Comparison of ENCODE assay signal across 25 mouse cellular contexts in genomic region chr6:52235267-52235666, GRCm38 (mm10). TPM values are rescaled to one million over a fixed set of nuclear protein-coding genes. Genes with fewer than 3 reads are reported as not detected.
DNase-seq lines count a peak whose midpoint lies in the region; ATAC-seq and TF ChIP-seq lines count a peak whose summit lies in the region.
"Had no signal": no experiment of that assay in that cellular context is flagged by ENCODE, and none has a peak within 500 bp of the region (broad histone marks: within the 10 kb centered on the region; RNA-seq: fewer than 3 reads in every experiment).

No protein-coding gene starts in this region.

- H3K9me3 ChIP-seq in kidney, embryonic 14.5 days (ENCODE audit: control insufficient read depth, low read length), result no peaks in the 10 kb centered on the region
- no peaks in the 10 kb centered on the region for H3K9me3 ChIP-seq in intestine, postnatal 0 days (ENCODE audit: control insufficient read depth)
- H3K9me3 ChIP-seq: hindbrain, embryonic 10.5 days had no signal

- H3K9ac ChIP-seq in kidney, embryonic 14.5 days (ENCODE audit: low read depth, low read length), result peak overlapping the region; percentile 96
- H3K9ac ChIP-seq in intestine, postnatal 0 days (ENCODE audit: low read depth, low read length), result no peak overlapping the region

- peaks cover 9% of the 10 kb centered on the region; the same call in 1 of the 2 replicates for H3K4me1 ChIP-seq in kidney, embryonic 14.5 days (ENCODE audit: control insufficient read depth, insufficient read depth, low read length)
- no peaks in the 10 kb centered on the region for H3K4me1 ChIP-seq in intestine, postnatal 0 days (replicated peaks; ENCODE audit: control insufficient read depth, insufficient read depth, low read length)

- intact Hi-C loops in gastrocnemius, adult 2 months (cut with DNase I), result no loop called here
- intact Hi-C loops in left cerebral cortex, postnatal 25 days (cut with DNase I), result no loop called here

- peaks cover 91% of the 10 kb centered on the region for H3K79me2 ChIP-seq in myocyte (ENCODE audit: control insufficient read depth, insufficient read depth)

- H3K36me3 ChIP-seq in kidney, embryonic 14.5 days (ENCODE audit: control insufficient read depth, insufficient read depth, low read length), result peaks cover 6% of the 10 kb centered on the region; the same call in 1 of the 2 replicates
- no peaks in the 10 kb centered on the region for H3K36me3 ChIP-seq in intestine, postnatal 0 days (ENCODE audit: control insufficient read depth, insufficient read depth)
- no peaks in the 10 kb centered on the region for H3K36me3 ChIP-seq in myocyte (ENCODE audit: control insufficient read depth, insufficient read depth)
- H3K36me3 ChIP-seq: hindbrain, embryonic 10.5 days had no signal

- peak overlapping the region; percentile 93 for H3K27ac ChIP-seq in gastrocnemius, adult 2 months
- peak overlapping the region; percentile 98 for H3K27ac ChIP-seq in kidney, embryonic 14.5 days (ENCODE audit: low read depth, low read length)
- H3K27ac ChIP-seq in intestine, postnatal 0 days (ENCODE audit: low read depth, low read length), result no peak overlapping the region
- H3K27ac ChIP-seq: hindbrain, embryonic 10.5 days; layer of hippocampus, adult 2 months had no signal

- H3K4me3 ChIP-seq in gastrocnemius, adult 2 months, result peak overlapping the region; percentile 76
- H3K4me3 ChIP-seq in kidney, embryonic 14.5 days (ENCODE audit: low read length), result peak overlapping the region; percentile 64
- no peak overlapping the region for H3K4me3 ChIP-seq in intestine, postnatal 0 days (ENCODE audit: low read depth, low read length)
- peak overlapping the region; percentile 89 for H3K4me3 ChIP-seq in myocyte
- H3K4me3 ChIP-seq: hindbrain, embryonic 10.5 days; layer of hippocampus, adult 2 months had no signal

- DNase-seq in gastrocnemius, adult 2 months, result no peak
- no peak for DNase-seq in gastrocnemius, adult 8-10 months (ENCODE audit: low spot score in 2 of 2)
- no peak for DNase-seq in kidney, adult 11 months
- no peak for DNase-seq in right cerebral cortex, postnatal 36 days (ENCODE audit: low spot score in 2 of 2)
- no peak for DNase-seq in left cerebral cortex, postnatal 25 days (ENCODE audit: low spot score in 2 of 2)
- DNase-seq: cerebellum, adult 9-11 months; lung, adult 2 months; lung, postnatal 36 days; thymus, postnatal 25 days had no signal

- H3ac ChIP-seq in myocyte (ENCODE audit: control insufficient read depth, insufficient read length), result no peak overlapping the region

- TF ChIP-seq CTCF in gastrocnemius, adult 2 months (IDR thresholded peaks at IDR 0.05), result no peak
- TF ChIP-seq CTCF in intestine, postnatal 0 days (IDR thresholded peaks at IDR 0.05; ENCODE audit: low read depth), result no peak

- WGBS in kidney, embryonic 14.5 days, result 19% methylated on average over 9 of the region's 9 CpGs
- WGBS in intestine, postnatal 0 days, result 39% methylated on average over 9 of the region's 9 CpGs

- no peak for ATAC-seq in kidney, embryonic 14.5 days (ENCODE audit: low FRiP score, low TSS enrichment)
- no peak for ATAC-seq in intestine, postnatal 0 days
- ATAC-seq: CD4-positive, CD25-positive, alpha-beta regulatory T cell, adult 4 months had no signal

- H3K4me2 ChIP-seq in kidney, embryonic 14.5 days (replicated peaks; ENCODE audit: low read depth, low read length), result peak overlapping the region; percentile 83
- peak overlapping the region; percentile 37; the same call in 1 of the 2 replicates for H3K4me2 ChIP-seq in intestine, postnatal 0 days (replicated peaks; ENCODE audit: low read depth)
- H3K4me2 ChIP-seq in myocyte (ENCODE audit: low read depth), result peak overlapping the region; percentile 99
- H3K4me2 ChIP-seq: midbrain, embryonic 11.5 days had no signal

- no peak for TF ChIP-seq POLR2A in myocyte (IDR thresholded peaks at IDR 0.05; ENCODE audit: insufficient read length, low read depth)

- H3K27me3 ChIP-seq in kidney, embryonic 14.5 days (ENCODE audit: control insufficient read depth, insufficient read depth, low read length), result peaks cover 12% of the 10 kb centered on the region; the same call in 1 of the 2 replicates
- H3K27me3 ChIP-seq in intestine, postnatal 0 days (replicated peaks; ENCODE audit: control insufficient read depth, insufficient read depth, low read length), result peaks cover 98% of the 10 kb centered on the region
- no peaks in the 10 kb centered on the region for H3K27me3 ChIP-seq in myocyte (ENCODE audit: control insufficient read depth, insufficient read depth, insufficient read length)

TF ChIP-seq in myocyte, 11 proteins besides CTCF, POLR2A, EP300 and RAD21:
- no peak for TF ChIP-seq E2F4 (IDR thresholded peaks at IDR 0.05; ENCODE audit: insufficient read depth)
- no peak for TF ChIP-seq POLR2AphosphoS2 (IDR thresholded peaks at IDR 0.05; ENCODE audit: insufficient read length, low read depth)
- no peak for TF ChIP-seq MYOD1 (IDR thresholded peaks at IDR 0.05; ENCODE audit: control insufficient read depth in 1 of 3, insufficient read length in 2 of 3, low read depth in 2 of 3)
- TF ChIP-seq CEBPB (IDR thresholded peaks at IDR 0.05; ENCODE audit: insufficient read depth, poor library complexity, severe bottlenecking), result no peak
- TF ChIP-seq SRF (IDR thresholded peaks at IDR 0.05; ENCODE audit: control insufficient read depth, insufficient read length, low read depth), result no peak
- TF ChIP-seq REST (IDR thresholded peaks at IDR 0.05; ENCODE audit: insufficient read depth, insufficient read length), result no peak
- no peak for TF ChIP-seq MYOG (IDR thresholded peaks at IDR 0.05; ENCODE audit: control insufficient read depth in 1 of 3, insufficient read depth in 1 of 3, insufficient read length in 2 of 3, low read depth in 2 of 3)
- TF ChIP-seq TCF3 (IDR thresholded peaks at IDR 0.05; ENCODE audit: insufficient read length, low read depth), result no peak
- TF ChIP-seq MAX (IDR thresholded peaks at IDR 0.05; ENCODE audit: low read depth), result no peak
- TF ChIP-seq USF1 (IDR thresholded peaks at IDR 0.05; ENCODE audit: low read depth), result no peak
- no peak for TF ChIP-seq TCF12 (IDR thresholded peaks at IDR 0.05; ENCODE audit: insufficient read depth, poor library complexity, severe bottlenecking)

RNA-seq across cellular contexts. Expression of gene Hoxa9, which starts 4.4 kb away (rescaled TPM):
- 1 to 10 TPM; 7.5 to 8.8 TPM for total RNA-seq in gastrocnemius, adult 2 months (2021)
- 1 to 10 TPM; 5.2 to 8.3 (median 7.5) TPM for total RNA-seq in gastrocnemius, adult 8-10 months (2022)
- polyA plus RNA-seq in kidney, embryonic 14.5 days (2014; fragmentation: Nextera tagmentation; extraction: Ambion mirVana), result 58.1 and 67.8 TPM in 2 replicates
- 1.1 and 3.0 TPM in 2 replicates for polyA plus RNA-seq in intestine, postnatal 0 days (2015; fragmentation: Nextera tagmentation; extraction: Ambion mirVana)
- polyA plus RNA-seq in myocyte (2012; fragmentation: generic; extraction: Trizol), result 17.7 TPM
- total RNA-seq in left cerebral cortex, postnatal 25 days (2021), result not detected
- total RNA-seq: layer of hippocampus, adult 2 months; left cerebral cortex, adult 18-20 months; liver, adult 2 months; MEL; monocyte, adult 5-6 weeks had no signal
- polyA plus RNA-seq: forebrain, embryonic 11.5 days; frontal cortex, adult 2 months; hindbrain, embryonic 10.5 days; lung, adult 2 months; midbrain, embryonic 11.5 days had no signal

RNA-seq across cellular contexts. Expression of gene Hoxa10, which starts 5.4 kb away (rescaled TPM):
- 10 to 100 TPM; 17.4 to 17.7 TPM for total RNA-seq in gastrocnemius, adult 2 months (2021)
- total RNA-seq in gastrocnemius, adult 8-10 months (2022), result 10 to 100 TPM; 14.5 to 15.2 (median 14.8) TPM
- polyA plus RNA-seq in kidney, embryonic 14.5 days (2014; fragmentation: Nextera tagmentation; extraction: Ambion mirVana), result 177 and 186 TPM in 2 replicates
- polyA plus RNA-seq in intestine, postnatal 0 days (2015; fragmentation: Nextera tagmentation; extraction: Ambion mirVana), result 0.17 and 7.8 TPM in 2 replicates
- 15.8 TPM for polyA plus RNA-seq in myocyte (2012; fragmentation: generic; extraction: Trizol)
- not detected for total RNA-seq in left cerebral cortex, postnatal 25 days (2021)
- total RNA-seq: layer of hippocampus, adult 2 months; left cerebral cortex, adult 18-20 months; liver, adult 2 months; MEL; monocyte, adult 5-6 weeks had no signal
- polyA plus RNA-seq: CD4-positive, CD25-positive, alpha-beta regulatory T cell, adult 4 months; forebrain, embryonic 11.5 days; frontal cortex, adult 2 months; hindbrain, embryonic 10.5 days; liver, adult 2 months; lung, adult 2 months; midbrain, embryonic 11.5 days had no signal

RNA-seq across cellular contexts. Expression of gene Hoxa11, which starts 10.3 kb away (rescaled TPM):
- 1 to 10 TPM; 1.0 to 4.3 TPM for total RNA-seq in gastrocnemius, adult 2 months (2021)
- total RNA-seq in gastrocnemius, adult 8-10 months (2022), result 1 to 10 TPM; 2.0 to 3.0 (median 2.9) TPM
- 27.6 and 35.6 TPM in 2 replicates for polyA plus RNA-seq in kidney, embryonic 14.5 days (2014; fragmentation: Nextera tagmentation; extraction: Ambion mirVana)
- 1.1 TPM in 1 of 2 replicates, not detected in the other for polyA plus RNA-seq in intestine, postnatal 0 days (2015; fragmentation: Nextera tagmentation; extraction: Ambion mirVana)
- 10.9 TPM for polyA plus RNA-seq in myocyte (2012; fragmentation: generic; extraction: Trizol)
- total RNA-seq in left cerebral cortex, postnatal 25 days (2021), result not detected
- total RNA-seq: adrenal gland, adult 18-20 months; layer of hippocampus, adult 2 months; left cerebral cortex, adult 18-20 months; liver, adult 2 months; MEL; monocyte, adult 5-6 weeks had no signal
- polyA plus RNA-seq: CD4-positive, CD25-positive, alpha-beta regulatory T cell, adult 4 months; forebrain, embryonic 11.5 days; heart, embryonic 14.5 days; hindbrain, embryonic 10.5 days; liver, adult 2 months; lung, adult 2 months; midbrain, embryonic 11.5 days; stomach, embryonic 16.5 days had no signal

RNA-seq across cellular contexts. Expression of gene Hoxa7, which starts 13.6 kb away (rescaled TPM):
- total RNA-seq in gastrocnemius, adult 2 months (2021), result 1 to 10 TPM; 4.7 to 5.0 TPM
- 1 to 10 TPM; 4.7 to 5.9 (median 5.4) TPM for total RNA-seq in gastrocnemius, adult 8-10 months (2022)
- polyA plus RNA-seq in kidney, embryonic 14.5 days (2014; fragmentation: Nextera tagmentation; extraction: Ambion mirVana), result 19.1 and 19.6 TPM in 2 replicates
- polyA plus RNA-seq in intestine, postnatal 0 days (2015; fragmentation: Nextera tagmentation; extraction: Ambion mirVana), result 5.6 and 6.2 TPM in 2 replicates
- polyA plus RNA-seq in myocyte (2012; fragmentation: generic; extraction: Trizol), result 11.9 TPM
- total RNA-seq in left cerebral cortex, postnatal 25 days (2021), result not detected
- total RNA-seq: layer of hippocampus, adult 2 months; left cerebral cortex, adult 18-20 months; liver, adult 2 months; MEL; monocyte, adult 5-6 weeks had no signal
- polyA plus RNA-seq: CD4-positive, CD25-positive, alpha-beta regulatory T cell, adult 4 months; forebrain, embryonic 11.5 days; frontal cortex, adult 2 months; hindbrain, embryonic 10.5 days; midbrain, embryonic 11.5 days had no signal

RNA-seq across cellular contexts. Expression of gene Gm28308, which starts 22.1 kb away (rescaled TPM):
- total RNA-seq in gastrocnemius, adult 2 months (2021), result under 1 TPM in 1 of 2 experiments, not detected in 1; 0.82 TPM
- total RNA-seq in gastrocnemius, adult 8-10 months (2022), result under 1 TPM; 0.36 to 0.80 (median 0.51) TPM
- not detected in 2 replicates for polyA plus RNA-seq in kidney, embryonic 14.5 days (2014; fragmentation: Nextera tagmentation; extraction: Ambion mirVana)
- polyA plus RNA-seq in intestine, postnatal 0 days (2015; fragmentation: Nextera tagmentation; extraction: Ambion mirVana), result not detected in 2 replicates
- polyA plus RNA-seq in myocyte (2012; fragmentation: generic; extraction: Trizol), result 0.52 TPM
- not detected for total RNA-seq in left cerebral cortex, postnatal 25 days (2021)
- total RNA-seq: adrenal gland, adult 18-20 months; layer of hippocampus, adult 2 months; left cerebral cortex, adult 18-20 months; liver, adult 2 months; MEL had no signal
- polyA plus RNA-seq: CD4-positive, CD25-positive, alpha-beta regulatory T cell, adult 4 months; forebrain, embryonic 11.5 days; frontal cortex, adult 2 months; heart, embryonic 14.5 days; hindbrain, embryonic 10.5 days; liver, adult 2 months; midbrain, embryonic 11.5 days; stomach, embryonic 16.5 days had no signal

Comparison
In these comparisons a context has a peak if more than half of its experiments do, and no peak if none do; other contexts are left out.
1. H3K4me2 ChIP-seq: peak in every context shown above with its lines; median percentile 99 in myocyte; 83 in kidney, embryonic 14.5 days; 37 in intestine, postnatal 0 days.
2. RNA of gene Hoxa9, which starts 4.4 kb away (total RNA-seq): 7.5 to 8.8 TPM in gastrocnemius, adult 2 months and 5.2 to 8.3 TPM in gastrocnemius, adult 8-10 months; not detected in left cerebral cortex, postnatal 25 days; every median in the first group is over 4 times any median in the second.
3. RNA of gene Hoxa10, which starts 5.4 kb away (total RNA-seq): 17.4 to 17.7 TPM in gastrocnemius, adult 2 months and 14.5 to 15.2 TPM in gastrocnemius, adult 8-10 months; not detected in left cerebral cortex, postnatal 25 days; every median in the first group is over 10 times any median in the second.